Mouse (Mus musculus) c-Kit-negative CD71-positive TER-119-positive erythroid progenitor cells, embryonic 14.5 days (primary cell): ENCODE measurements around the gene Pcsk6.

ENCODE experiments used
- DNase-seq: peaks from one replicate; pipeline ENCODE4 v3.0.0-alpha.2; 2013; ENCODE audit warnings: low read depth, low spot score

The Pcsk6 gene

GRCm38 (mm10) chr7:66001035-66001754 is 139.7 kb downstream of the Pcsk6 start:
- DNase-seq, result no peak

DNA sequence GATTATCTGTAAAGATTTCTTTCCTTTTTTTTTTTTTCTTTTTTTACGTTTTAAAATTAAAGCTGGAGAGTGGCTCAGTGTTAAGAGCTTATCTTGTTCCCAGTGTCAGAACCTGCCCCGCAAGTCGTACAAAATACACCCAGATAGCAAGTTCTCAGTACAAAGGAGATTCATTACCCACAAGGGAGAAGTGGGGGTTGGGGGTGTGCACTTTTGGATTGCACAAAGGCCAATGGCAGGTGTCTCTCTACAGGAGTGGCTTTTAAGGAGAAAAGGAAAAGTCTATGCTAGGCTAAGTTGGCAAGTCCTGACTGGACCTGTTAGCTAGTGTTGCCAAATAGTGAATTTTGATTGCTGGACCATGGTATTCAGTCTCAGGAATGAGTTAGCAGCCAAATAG is 140.3 kb downstream of the Pcsk6 start:
- DNase-seq, result no peak

- DNase-seq, result no peak
These were observed 141.9 kb downstream of the Pcsk6 start for GRCm38 (mm10) chr7:66003447-66003846.

- DNase-seq, result no peak
These were observed 142.5 kb downstream of the Pcsk6 start for GRCm38 (mm10) chr7:66003865-66004638.

GRCm38 (mm10) chr7:66005066-66005465 is 143.5 kb downstream of the Pcsk6 start:
- no peak for DNase-seq

DNA sequence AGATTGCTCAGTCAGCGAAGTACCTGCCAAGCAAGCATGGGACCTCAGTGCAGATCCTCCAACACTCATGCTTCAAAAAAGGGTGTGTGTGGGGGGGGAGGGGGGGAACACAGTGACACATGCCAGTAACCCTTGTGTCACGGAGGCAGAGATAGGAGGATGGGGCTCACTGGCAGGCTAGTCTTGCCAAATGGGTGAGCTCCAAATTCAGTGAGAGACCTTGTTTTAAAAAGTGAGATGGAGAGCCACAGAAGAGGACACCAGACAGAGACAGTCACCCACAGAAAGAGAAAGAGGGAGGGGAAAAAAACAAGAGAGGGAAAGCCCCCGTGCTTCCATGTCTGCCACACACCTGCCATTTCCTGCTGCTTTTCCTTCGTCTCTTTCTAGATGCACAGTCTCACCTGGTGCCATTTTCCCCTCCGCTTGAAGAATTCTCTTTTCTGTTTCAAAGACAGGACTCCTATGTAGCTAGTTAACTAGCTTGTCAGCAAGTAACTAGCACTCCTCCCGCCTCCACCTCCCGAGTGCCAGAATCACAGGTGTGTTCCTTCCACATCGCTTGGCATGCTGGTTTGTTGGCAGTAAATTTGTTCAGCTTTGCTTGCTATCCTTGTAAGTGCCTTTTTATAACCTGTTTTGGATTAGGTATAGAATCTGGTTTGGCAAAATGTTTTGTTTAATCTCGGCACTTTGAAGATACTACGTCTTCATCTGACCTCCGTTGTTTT is 146.8 kb downstream of the Pcsk6 start:
- no peak for DNase-seq

DNA sequence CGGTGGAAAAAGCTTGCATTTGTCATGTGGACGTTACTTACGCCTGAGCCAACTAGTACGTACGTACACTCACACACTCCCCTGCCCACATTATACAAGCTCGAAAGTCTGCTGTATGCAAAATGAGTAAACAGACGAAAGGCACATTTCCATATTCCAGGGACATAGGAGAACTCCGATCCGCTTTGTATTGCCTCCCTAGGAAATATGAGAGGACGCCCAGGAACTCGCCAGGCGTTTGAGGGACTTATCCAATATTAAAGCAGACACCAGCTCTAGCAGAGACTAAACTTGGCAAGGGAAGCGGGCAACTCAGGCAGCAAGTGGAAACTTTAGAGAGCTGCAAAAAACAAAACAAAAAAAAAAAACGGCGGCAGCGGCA is 147.3 kb downstream of the Pcsk6 start:
- no peak for DNase-seq

- DNase-seq, result no peak
These were observed 149.0 kb downstream of the Pcsk6 start for GRCm38 (mm10) chr7:66010518-66010917.

DNA sequence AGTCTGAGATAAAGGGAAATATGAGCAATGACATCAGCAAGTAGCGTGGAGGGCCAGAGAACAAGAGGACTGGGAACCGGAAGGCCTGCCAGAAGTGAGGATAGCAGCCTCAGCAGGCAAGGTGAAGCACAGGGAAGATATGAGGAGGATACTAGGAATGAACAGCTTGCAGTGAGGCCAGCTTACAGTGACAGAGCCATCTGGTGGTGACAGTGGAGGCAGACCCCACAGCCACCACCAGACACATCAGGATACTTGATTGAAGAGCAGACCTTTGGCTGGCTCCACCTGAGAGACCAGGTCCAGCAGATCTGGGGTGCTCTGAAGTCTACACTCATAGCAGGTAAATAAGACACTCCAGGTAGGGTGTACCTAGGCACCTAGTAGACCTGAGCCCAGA is 166.2 kb downstream of the Pcsk6 start:
- DNase-seq, result no peak

DNA sequence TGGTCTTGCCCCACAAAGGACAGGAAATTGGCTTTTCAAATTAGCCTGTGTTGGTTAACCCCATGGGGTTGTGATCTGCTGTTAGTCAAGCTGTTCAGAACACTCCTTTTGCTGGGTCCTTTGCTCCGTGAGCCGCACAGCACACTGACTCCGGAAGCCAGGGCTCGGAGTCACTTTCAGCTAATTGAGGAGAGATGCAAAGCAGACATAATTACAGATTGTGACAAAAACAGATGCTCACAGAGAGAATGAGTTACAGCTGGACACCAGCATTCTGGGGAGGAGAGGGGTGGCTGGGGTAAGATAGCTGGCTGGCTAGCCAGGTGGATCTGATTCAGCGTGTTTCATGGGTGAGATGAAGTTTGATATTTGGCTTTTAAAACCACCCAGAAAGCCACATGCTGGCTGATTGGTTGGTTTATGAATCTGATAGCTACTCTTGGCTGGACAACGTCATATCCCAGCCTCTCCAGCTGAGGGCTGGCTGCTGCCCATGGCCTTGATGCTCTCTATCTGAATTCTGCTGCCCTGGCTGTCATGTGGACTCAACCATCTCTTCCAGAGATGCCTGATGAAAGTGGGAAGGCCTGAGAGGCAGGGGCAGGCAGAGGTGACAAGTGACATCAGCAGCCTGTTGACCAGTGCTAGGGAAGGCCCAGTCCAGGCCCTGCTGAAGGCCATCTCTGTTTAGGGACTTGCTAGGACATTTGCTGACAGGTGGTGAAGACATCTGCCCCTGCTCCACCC is 167.4 kb downstream of the Pcsk6 start:
- DNase-seq, result no peak

GRCm38 (mm10) chr7:66036809-66037208 is 175.3 kb downstream of the Pcsk6 start:
- DNase-seq, result no peak

DNA sequence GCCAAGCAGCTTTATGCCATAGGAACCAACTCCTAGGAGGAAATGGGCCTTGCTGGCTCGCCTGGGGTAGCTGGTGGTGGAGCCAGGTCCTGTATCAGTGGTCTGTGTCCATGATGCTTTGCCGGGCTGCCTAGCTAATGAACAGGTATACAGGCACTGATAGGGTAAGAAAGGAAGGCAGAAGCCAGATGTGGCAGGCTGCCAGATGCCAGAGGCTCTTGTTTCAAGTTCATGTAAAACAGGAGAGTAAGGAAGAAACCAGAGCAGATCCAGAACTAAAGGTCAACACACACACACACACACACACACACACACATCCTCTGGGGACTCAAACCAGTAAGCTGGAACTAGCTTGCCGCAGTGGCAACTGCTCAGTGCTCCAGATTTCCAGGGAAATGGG is 176.7 kb downstream of the Pcsk6 start:
- DNase-seq, result no peak

GRCm38 (mm10) chr7:66038730-66039129 is 177.2 kb downstream of the Pcsk6 start:
- DNase-seq, result no peak

- no peak for DNase-seq
These were observed 178.7 kb downstream of the Pcsk6 start for GRCm38 (mm10) chr7:66040026-66040814.

DNA sequence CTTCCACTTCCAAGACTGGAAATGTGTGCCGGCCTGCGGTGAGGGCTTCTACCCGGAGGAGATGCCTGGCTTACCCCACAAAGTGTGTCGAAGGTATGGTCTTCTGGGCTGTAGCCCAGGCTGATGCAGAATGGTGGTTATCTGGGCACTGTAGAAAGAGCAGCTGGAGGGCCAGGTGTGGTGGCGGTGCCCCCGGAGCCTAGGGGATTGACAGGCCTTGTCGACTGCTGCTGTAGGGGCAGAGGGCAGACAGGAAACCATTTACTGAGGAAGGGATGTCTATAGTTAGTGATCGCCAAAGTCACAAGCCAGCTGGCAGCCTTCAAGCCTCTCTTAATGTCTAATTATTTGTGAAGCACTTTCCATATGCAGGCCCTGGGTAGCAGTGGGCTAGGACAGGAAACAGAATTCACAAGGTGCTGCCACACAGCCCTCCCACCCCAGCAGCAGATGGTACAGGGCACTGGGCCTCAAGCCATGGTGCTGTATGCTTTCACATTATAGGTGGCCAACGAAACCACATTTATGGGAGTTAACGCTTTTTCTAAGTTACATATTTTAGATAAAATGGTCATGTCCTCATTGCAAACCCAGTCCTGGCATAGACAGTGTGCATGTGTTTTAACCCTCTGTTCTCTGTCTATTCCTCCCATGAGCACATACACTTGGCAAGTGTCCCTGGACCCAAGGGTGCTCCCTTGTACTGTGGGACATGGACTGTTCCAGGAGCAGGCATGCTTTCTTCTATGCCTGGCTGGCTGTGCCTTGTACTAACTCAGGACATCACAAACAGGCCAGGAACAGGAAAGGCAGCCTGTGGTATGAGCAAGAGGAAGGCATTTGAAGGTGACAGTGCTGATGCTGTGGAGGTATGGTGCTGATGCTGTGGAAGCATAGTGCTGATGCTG is 182.3 kb downstream of the Pcsk6 start, which contains the start of gene Gm45213:
Gene Gm45213, plus strand, starts transcription at position 51 of the 908 bp plus-strand sequence.
- no peak for DNase-seq

- DNase-seq, result no peak
These were observed 183.1 kb downstream of the Pcsk6 start for GRCm38 (mm10) chr7:66044617-66045016.

- DNase-seq, result no peak
These were observed 185.7 kb downstream of the Pcsk6 start for GRCm38 (mm10) chr7:66046921-66047918.

DNA sequence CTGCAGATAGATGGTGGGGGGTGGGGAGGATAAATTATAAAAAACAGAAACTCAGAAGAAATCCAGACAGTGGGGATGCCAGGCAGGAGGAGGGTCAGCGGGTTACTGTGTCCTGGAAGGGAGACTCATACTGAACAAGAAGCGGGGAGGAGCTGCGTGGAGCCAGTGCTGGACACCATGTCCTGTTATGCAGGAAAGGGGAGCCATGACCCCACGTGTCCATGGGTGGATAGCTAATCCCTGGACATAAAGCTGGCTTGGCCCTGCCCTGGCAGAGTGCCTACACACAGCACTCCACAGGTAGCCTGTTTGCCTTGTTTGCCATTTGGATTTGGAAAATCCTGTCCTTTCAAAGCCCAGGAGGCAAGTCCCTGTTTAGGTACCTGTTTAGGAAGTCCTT is 186.4 kb downstream of the Pcsk6 start:
- DNase-seq, result no peak
